ENCODE assay signal across 9 mouse cellular contexts in the genomic region with DNA sequence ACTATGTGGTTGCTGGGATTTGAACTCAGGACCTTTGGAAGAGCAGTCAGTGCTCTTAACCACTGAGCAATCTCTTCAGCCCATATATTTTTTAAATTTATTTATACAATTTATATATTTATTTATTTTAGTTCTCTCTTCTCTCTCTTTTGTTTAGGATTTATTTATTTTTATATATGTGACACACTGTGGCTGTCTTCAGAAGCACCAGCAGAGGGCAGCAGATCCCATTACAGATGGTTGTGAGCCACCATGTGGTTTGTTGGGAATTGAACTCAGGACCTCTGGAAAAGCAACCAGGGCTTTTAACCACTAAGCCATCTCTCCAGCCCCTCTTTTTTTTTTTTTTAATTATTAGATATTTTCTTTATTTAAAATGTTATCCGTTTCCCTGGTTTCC. TPM values are rescaled to one million over a fixed set of nuclear protein-coding genes. Genes with fewer than 3 reads are reported as not detected.
DNase-seq lines count a peak whose midpoint lies in the region; ATAC-seq and TF ChIP-seq lines count a peak whose summit lies in the region.
"Had no signal": no experiment of that assay in that cellular context is flagged by ENCODE, and none has a peak within 500 bp of the region (broad histone marks: within the 10 kb centered on the region; RNA-seq: fewer than 3 reads in every experiment).

No protein-coding gene starts in this region.

- in situ Hi-C loops in ES-E14 (cut with MboI; ENCODE audit: low sequenced_read_pairs in 2 of 2, unreplicated experiment in 2 of 2), result no loop called here

- no peak overlapping the region for H3K27ac ChIP-seq in ES-E14 (ENCODE audit: insufficient read depth, low read depth, low read length, poor library complexity, severe bottlenecking)
- no peak overlapping the region for H3K27ac ChIP-seq in midbrain, embryonic 11.5 days (ENCODE audit: low read depth, low read length)

- H3K4me1 ChIP-seq in ES-E14 (ENCODE audit: control insufficient read depth in 2 of 2, insufficient read depth in 2 of 2, low read length in 2 of 2, poor library complexity in 1 of 2), result no peaks in the 10 kb centered on the region
- H3K4me1 ChIP-seq in midbrain, embryonic 11.5 days (ENCODE audit: control insufficient read depth, insufficient read depth, low read length), result no peaks in the 10 kb centered on the region

- intact Hi-C loops in heart, postnatal 14 days (cut with DNase I), result no loop called here
- intact Hi-C loops in left cerebral cortex, postnatal 14 days (cut with DNase I), result no loop called here

- 80% methylated on average over 1 of the region's 1 CpGs for WGBS in midbrain, embryonic 11.5 days

- no peaks in the 10 kb centered on the region for H3K36me3 ChIP-seq in ES-E14 (ENCODE audit: control insufficient read depth, insufficient read depth, low read length, poor library complexity, severe bottlenecking)
- no peaks in the 10 kb centered on the region for H3K36me3 ChIP-seq in midbrain, embryonic 11.5 days (ENCODE audit: control insufficient read depth, insufficient read depth, low read length)

- no peaks in the 10 kb centered on the region for H3K9me3 ChIP-seq in ES-E14 (ENCODE audit: control insufficient read depth, insufficient read depth, low read depth, low read length)
- no peaks in the 10 kb centered on the region for H3K9me3 ChIP-seq in midbrain, embryonic 11.5 days (ENCODE audit: control insufficient read depth, low read length)

- H3K4me2 ChIP-seq in midbrain, embryonic 11.5 days, result no peak overlapping the region

- H3K4me3 ChIP-seq in ES-E14 (ENCODE audit: insufficient read depth in 1 of 2, low read depth in 1 of 2, low read length in 2 of 2, poor library complexity in 1 of 2, severe bottlenecking in 1 of 2), result no peak overlapping the region
- H3K4me3 ChIP-seq in midbrain, embryonic 11.5 days (ENCODE audit: low read depth, low read length), result no peak overlapping the region

- no peak for ATAC-seq in midbrain, embryonic 11.5 days (ENCODE audit: low FRiP score)

- H3K9ac ChIP-seq in ES-E14 (ENCODE audit: insufficient read depth, low read depth, low read length, poor library complexity, severe bottlenecking), result no peak overlapping the region
- no peak overlapping the region for H3K9ac ChIP-seq in midbrain, embryonic 11.5 days (ENCODE audit: low read length)

- DNase-seq in heart, postnatal 4 days, result peak; percentile 25
- DNase-seq in heart, postnatal 14 days, result no peak
- peak; percentile 54 to 57 for DNase-seq in B cell, adult 2 months
- no peak for DNase-seq in ES-E14 (ENCODE audit: low read depth, low spot score)
- peak; percentile 16 to 33 for DNase-seq in lung, adult 18-20 months
- DNase-seq in right cerebral cortex, adult 2 months (ENCODE audit: low spot score in 2 of 2), result no peak
- no peak for DNase-seq in midbrain, embryonic 11.5 days (ENCODE audit: low spot score, missing footprints)
- DNase-seq in left cerebral cortex, postnatal 14 days (ENCODE audit: low spot score in 2 of 2), result no peak

- no peaks in the 10 kb centered on the region for H3K27me3 ChIP-seq in midbrain, embryonic 11.5 days (ENCODE audit: control insufficient read depth, insufficient read depth, low read length)

TF ChIP-seq in ES-E14, 5 proteins besides CTCF, POLR2A, EP300 and RAD21:
- TF ChIP-seq MAFK (IDR thresholded peaks at IDR 0.05; ENCODE audit: insufficient read depth, low read depth, low read length), result no peak
- TF ChIP-seq ZNF384 (IDR thresholded peaks at IDR 0.05; ENCODE audit: low read depth, low read length), result peak; percentile 18; the same call in 1 of the 2 replicates

RNA-seq across cellular contexts. Expression of a gene that starts 8.5 kb away (rescaled TPM):
- 10 to 100 TPM; 62.6 to 63.8 TPM for total RNA-seq in heart, postnatal 4 days (2021)
- total RNA-seq in heart, postnatal 14 days (2021), result 10 to 100 TPM; 61.8 to 65.3 TPM
- 29.1 and 38.8 TPM in 2 replicates for total RNA-seq in ES-E14 (2012; rRNA removed)
- 66.0 and 79.2 TPM in 2 replicates for polyA plus RNA-seq in midbrain, embryonic 11.5 days (2014; fragmentation: Nextera tagmentation; extraction: Ambion mirVana)
- 10 to 100 TPM; 69.9 to 72.3 TPM for total RNA-seq in left cerebral cortex, postnatal 14 days (2021)

RNA-seq across cellular contexts. Expression of a gene that starts 16.7 kb away (rescaled TPM):
- total RNA-seq in heart, postnatal 4 days (2021), result 1 to 10 TPM; 5.2 to 8.5 TPM
- total RNA-seq in heart, postnatal 14 days (2021), result 1 to 10 TPM; 7.1 to 7.4 TPM
- 3.4 and 5.2 TPM in 2 replicates for total RNA-seq in ES-E14 (2012; rRNA removed)
- 2.1 and 2.8 TPM in 2 replicates for polyA plus RNA-seq in midbrain, embryonic 11.5 days (2014; fragmentation: Nextera tagmentation; extraction: Ambion mirVana)
- total RNA-seq in left cerebral cortex, postnatal 14 days (2021), result 1 to 10 TPM; 2.9 to 4.3 TPM

RNA-seq across cellular contexts. Expression of a gene that starts 46.4 kb away (rescaled TPM):
- 1 to 10 TPM; 3.6 to 4.3 TPM for total RNA-seq in heart, postnatal 4 days (2021)
- 10 to 100 TPM; 16.9 to 17.6 TPM for total RNA-seq in heart, postnatal 14 days (2021)
- 2.8 and 5.1 TPM in 2 replicates for total RNA-seq in ES-E14 (2012; rRNA removed)
- polyA plus RNA-seq in midbrain, embryonic 11.5 days (2014; fragmentation: Nextera tagmentation; extraction: Ambion mirVana), result 1.6 and 1.8 TPM in 2 replicates
- total RNA-seq in left cerebral cortex, postnatal 14 days (2021), result 10 to 100 TPM in 1 of 2 experiments, 1 to 10 TPM in 1; 8.3 to 10.2 TPM
- total RNA-seq: megakaryocyte-erythroid progenitor cell, adult 5-6 weeks had no signal

RNA-seq across cellular contexts. Expression of a gene that starts 58.4 kb away (rescaled TPM):
- 10 to 100 TPM; 19.1 to 19.5 TPM for total RNA-seq in heart, postnatal 4 days (2021)
- 10 to 100 TPM; 24.4 to 24.8 TPM for total RNA-seq in heart, postnatal 14 days (2021)
- total RNA-seq in ES-E14 (2012; rRNA removed), result 31.1 and 33.3 TPM in 2 replicates
- polyA plus RNA-seq in midbrain, embryonic 11.5 days (2014; fragmentation: Nextera tagmentation; extraction: Ambion mirVana), result 29.7 and 30.3 TPM in 2 replicates
- 10 to 100 TPM in 1 of 2 experiments, 1 to 10 TPM in 1; 8.8 to 11.1 TPM for total RNA-seq in left cerebral cortex, postnatal 14 days (2021)

Comparison
In these comparisons a context has a peak if more than half of its experiments do, and no peak if none do; other contexts are left out.
1. DNase-seq: peak in heart, postnatal 4 days (single experiment), B cell, adult 2 months (2 of 2) and lung, adult 18-20 months (2 of 2); none in heart, postnatal 14 days (0 of 2), ES-E14 (single experiment), right cerebral cortex, adult 2 months (0 of 2), midbrain, embryonic 11.5 days (single experiment) and left cerebral cortex, postnatal 14 days (0 of 2).